Mouse (Mus musculus): ENCODE measurements at regions not wholly inside any gene's neighbourhood (a gene's known extent, or its start where the extent isn't known, plus 50 kb on each side); places are given as distances from the start of the nearest gene placed in this dataset.

DNA sequence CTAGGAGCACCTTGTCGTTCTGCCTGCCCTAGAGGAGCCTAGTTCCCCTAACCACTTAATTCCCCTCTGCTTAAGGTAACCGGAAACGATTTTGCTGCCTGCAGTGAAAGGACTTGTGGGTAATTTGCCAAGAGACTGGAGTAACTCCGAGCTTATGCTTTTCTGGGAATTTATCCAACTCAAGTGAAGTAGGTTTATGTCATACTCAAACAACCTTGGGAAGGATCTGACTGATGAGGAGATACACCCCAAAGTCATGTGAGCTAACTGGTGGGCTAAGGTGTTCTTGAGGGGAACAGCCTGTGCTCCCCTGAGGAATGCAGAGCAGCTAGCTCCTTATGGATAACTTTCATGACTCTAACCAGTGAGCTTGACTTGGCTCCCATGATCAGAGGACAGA lies 155.7 kb upstream of the Ttc29 start:
- no peak for TF ChIP-seq POLR2A (IDR thresholded peaks at IDR 0.05; ENCODE audit: insufficient read depth, low read depth, low read length)
- no peak for TF ChIP-seq CTCF (IDR thresholded peaks at IDR 0.05; ENCODE audit: insufficient read depth, low read depth, low read length)

Measured in olfactory bulb, adult 2 months (tissue).